Mouse (Mus musculus) liver, postnatal 0 days (tissue): ENCODE results near the gene Nyap1.

Source experiments
- CTCF ChIP-seq: sonication (generic); IDR thresholded peaks from 2 replicates; pipeline ENCODE4 v1.5.1; 2016; ENCODE audit warnings: antibody characterized with exemption, low read depth
- EP300 ChIP-seq: IDR thresholded peaks from 2 replicates; pipeline ENCODE4 v1.6.1; 2016; ENCODE audit warnings: antibody characterized with exemption, low read depth, mild to moderate bottlenecking

DNA sequence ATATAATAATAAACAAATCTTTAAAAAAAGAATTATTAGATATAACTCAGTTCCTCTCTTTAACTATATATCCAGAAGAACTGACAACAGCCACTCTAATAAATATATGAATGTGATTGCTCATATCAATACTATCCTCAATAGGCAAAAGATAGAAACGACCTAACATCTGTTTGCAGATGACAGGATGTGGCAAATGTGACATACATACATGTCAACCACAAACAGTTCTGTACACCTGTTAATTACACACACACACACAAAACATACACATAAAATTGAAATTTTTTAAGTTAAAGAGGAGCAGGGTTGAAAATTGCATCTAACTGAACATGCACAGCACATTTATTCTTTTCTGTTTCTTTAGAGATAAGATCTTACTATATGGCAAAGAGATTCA is 49.5 kb downstream of the Nyap1 start:
- TF ChIP-seq CTCF = no peak
- no peak for TF ChIP-seq EP300
